Mouse (Mus musculus): ENCODE measurements around the gene Arhgap25.
A peak's percentile ranks its signal among the peaks of the same experiment; 100 is the strongest.
"Not testable (repeated sequence)": the region's sequence is repeated elsewhere in the genome, so short reads cannot be mapped to it uniquely, and the experiment has no call there.

Arhgap25 gene

DNA sequence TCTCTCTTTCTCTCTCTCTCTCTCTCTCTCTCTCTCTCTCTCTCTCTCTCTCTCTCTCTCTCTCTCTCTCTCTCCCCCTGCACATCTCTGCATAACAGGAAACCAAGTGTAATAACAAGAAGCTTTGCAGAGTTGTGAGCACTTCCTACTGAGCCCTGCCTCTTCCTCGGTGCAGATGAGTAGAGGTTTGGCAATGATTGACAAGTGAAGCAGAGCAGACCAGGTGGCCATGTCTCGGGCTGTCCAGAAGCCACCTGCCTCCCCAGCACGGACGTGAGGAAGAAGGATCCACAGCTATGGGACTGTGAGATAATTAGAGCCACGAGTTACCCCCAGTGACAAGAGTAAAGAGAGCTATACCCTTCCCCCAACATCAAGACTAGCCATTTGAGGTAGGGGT, 29.1 kb downstream of the Arhgap25 start:
- no peak for DNase-seq (ENCODE audit: low read depth, low spot score)

- DNase-seq (ENCODE audit: low read depth, low spot score), result no peak
Measured at GRCm38 (mm10) chr6:87503536-87503935, 29.5 kb downstream of the Arhgap25 start.

GRCm38 (mm10) chr6:87502831-87503286, 30.2 kb downstream of the Arhgap25 start:
- DNase-seq (ENCODE audit: low read depth, low spot score), result no peak

- no peak for DNase-seq (ENCODE audit: low read depth, low spot score)
Measured at GRCm38 (mm10) chr6:87502411-87502810, 30.6 kb downstream of the Arhgap25 start.

DNA sequence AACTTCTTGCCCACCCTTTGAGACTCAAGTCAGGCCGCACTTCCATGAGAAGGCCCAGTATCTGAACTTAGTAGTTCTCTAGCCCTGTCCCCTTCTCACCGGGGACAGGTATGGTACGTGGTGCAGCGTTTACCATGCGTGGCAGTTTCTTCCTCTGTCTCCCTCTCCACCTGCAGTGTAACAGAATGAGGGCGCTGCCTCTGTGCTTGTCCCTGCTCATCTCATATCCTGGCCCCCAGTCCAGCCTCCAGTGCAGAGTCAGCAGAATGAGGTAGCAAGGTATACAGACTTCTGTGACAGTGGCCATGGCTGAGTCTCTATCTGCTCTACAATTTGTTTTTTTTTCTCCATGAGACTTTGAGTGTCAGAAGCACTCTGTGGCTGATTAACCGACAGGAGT, 32.4 kb downstream of the Arhgap25 start:
- no peak for DNase-seq (ENCODE audit: low read depth, low spot score)

DNA sequence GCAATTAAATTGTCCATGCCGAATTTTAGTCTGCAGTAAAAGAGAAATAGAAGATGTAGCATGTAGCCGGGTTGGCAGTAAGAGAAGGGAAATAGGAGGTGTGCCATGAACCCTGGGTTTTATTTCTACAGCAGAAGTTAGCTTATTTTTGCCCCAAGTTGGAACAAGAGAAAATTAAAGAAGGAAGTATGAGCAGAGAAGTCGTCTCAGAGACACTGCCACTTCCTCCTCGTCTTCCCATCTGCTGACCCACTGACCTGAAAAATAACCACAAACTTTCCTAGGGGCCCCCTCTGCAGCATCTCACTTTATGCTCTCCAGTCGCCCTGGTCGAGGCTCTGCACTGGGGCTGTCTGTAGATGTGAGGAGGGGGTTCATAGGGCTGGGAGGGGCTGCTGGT, 33.3 kb downstream of the Arhgap25 start:
- DNase-seq (ENCODE audit: low read depth, low spot score), result no peak

- DNase-seq (ENCODE audit: low read depth, low spot score), result no peak
Measured at GRCm38 (mm10) chr6:87496143-87496542, 36.9 kb downstream of the Arhgap25 start.

DNA sequence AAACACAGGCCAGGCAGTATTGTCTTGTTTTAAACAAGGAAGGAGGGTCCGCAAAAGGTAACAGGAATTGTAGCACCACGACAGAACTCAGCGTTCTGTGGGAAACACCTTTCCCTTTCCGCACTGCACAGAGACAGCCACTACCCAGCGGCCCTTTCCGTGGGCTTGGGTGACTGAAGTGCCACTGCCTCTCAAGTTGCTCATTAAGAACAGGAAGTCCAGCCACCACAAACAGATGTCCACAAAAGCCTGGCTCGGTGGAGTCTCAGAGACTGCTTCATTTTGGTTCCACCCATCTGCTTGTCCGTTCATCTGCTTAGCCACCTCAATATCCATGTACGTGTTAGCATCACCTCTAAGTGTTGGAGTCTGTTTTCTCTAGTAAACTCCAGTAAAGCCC, 38.7 kb downstream of the Arhgap25 start:
- no peak for DNase-seq (ENCODE audit: low read depth, low spot score)

DNA sequence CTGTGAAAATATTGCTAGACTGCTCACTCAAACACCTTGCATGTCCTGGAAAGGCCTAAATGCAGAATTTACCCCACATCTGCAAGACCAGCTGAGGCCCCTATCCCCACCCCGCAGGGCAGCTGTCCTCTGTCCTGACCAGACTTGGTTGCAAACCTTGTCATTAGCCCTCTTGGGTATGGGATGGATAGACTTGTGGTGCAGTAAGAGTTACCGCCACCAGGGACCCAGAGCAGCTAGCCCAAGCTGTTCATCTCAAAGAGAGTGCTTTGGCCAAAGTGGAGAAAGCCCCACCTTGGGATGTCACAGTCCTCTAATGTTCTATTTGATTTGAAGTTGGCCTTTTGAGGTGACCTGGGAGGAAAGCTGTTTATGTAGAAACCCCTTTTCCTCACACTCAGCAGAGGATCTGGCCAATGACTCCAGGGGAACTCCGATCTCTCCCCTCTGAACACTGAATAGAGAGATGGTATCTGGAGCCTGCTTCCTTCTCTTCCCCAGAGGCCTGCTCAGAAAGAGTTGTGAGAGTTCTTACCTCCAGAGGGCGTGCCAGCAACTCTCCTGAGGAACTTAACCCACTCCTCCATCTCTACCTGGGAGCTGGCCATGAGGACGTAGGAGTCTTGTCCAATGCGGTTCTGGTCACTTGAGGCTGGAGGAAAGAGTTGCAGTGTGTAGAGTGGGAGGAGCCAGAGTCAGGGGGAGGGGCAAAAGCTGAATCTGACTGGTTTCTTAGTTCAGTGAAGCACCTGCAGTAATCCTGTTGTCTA, 45.2 kb downstream of the Arhgap25 start:
- peak; percentile 60 for DNase-seq (ENCODE audit: low read depth, low spot score)

DNA sequence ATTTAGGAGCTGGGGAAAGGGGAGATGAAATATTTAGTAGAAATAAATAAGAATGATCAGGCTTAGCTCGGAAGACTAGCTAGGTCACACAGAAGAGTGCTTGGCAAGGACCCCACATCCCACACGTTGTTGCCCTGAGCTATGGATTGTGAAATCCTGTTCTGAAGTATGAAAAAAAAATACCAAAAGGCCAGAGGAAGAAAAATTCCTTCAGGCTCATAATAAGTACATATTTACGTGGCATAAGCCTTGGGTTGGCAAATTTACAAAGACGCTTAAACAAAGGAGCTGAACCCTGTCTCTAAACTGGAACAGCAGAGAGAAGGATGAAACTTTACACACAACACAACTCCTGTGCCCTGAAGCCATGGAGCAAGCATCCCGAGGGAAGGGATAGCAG, 48.3 kb downstream of the Arhgap25 start:
- no peak for DNase-seq (ENCODE audit: low read depth, low spot score)

- no peak for DNase-seq (ENCODE audit: low read depth, low spot score)
Measured at GRCm38 (mm10) chr6:87483900-87484289, 49.2 kb downstream of the Arhgap25 start.

DNA sequence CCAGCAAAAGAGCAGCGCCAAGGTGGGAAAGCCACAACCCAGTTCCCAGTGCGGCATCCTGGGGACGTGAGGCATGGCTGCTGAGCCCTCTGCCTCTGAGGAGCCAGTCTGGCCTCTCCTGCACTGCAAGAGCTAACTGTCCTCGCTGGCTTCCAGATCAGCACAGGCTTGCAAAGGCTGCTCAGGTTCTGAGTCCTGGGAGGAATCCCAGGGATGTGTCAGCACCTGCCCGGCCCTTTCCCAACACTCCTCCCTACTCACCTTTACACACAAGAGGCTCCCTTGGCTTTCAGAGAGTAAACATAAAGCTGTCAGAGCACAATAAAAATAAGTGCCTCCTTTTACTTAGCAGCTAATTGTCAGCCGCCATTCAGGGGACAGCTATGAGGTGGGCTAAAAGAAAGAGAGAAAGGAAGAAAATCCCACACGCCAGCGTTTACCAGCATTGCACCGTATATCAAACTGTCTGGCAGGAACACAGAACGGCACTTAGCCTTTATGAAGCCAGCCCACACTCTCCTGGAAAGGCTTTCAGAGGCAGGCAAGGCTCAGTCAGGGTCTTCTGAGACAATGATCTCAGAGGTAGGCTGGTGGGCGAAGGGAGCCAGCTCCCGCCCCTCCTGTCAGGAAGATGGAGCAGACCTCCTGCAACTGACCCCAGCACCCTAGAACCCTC, 49.7 kb downstream of the Arhgap25 start:
- no peak for DNase-seq (ENCODE audit: low read depth, low spot score)

DNA sequence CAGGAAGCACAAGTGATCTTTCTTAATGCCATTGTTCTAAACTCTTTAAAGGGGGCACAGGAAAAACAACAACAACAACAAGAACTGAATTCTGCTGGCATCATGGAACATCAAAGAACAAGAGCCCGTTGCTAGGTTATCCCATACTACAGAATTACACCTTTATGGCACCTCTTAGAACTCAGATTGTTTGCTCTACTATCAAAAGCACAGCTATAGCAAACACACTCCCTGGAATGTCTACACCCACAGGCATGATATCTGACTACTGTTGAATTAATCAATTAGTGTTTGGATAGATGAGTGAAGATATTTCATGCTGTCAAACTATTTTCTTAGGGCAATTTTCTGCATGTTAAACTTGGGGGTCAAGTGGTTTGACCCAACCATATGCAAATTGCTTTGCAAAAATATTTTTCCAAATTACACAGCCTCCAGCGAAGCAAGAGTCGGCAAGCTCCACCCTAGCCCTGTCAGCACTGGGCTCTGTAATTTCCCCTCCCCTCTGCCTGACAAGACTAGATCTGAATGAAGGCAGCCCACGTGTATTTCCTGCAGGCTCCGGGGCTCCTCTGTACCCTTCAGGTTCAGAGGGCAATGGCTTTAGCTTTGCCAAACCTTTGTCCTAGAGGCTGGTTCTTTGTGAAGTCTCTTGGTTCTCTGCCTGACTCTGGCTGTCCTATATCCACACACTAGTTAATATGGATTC, 53.6 kb downstream of the Arhgap25 start:
- DNase-seq (ENCODE audit: low read depth, low spot score), result no peak

GRCm38 (mm10) chr6:87478847-87479246, 54.2 kb downstream of the Arhgap25 start:
- no peak for DNase-seq (ENCODE audit: low read depth, low spot score)

GRCm38 (mm10) chr6:87475223-87475622, 57.8 kb downstream of the Arhgap25 start:
- no peak for DNase-seq (ENCODE audit: low read depth, low spot score)

DNA sequence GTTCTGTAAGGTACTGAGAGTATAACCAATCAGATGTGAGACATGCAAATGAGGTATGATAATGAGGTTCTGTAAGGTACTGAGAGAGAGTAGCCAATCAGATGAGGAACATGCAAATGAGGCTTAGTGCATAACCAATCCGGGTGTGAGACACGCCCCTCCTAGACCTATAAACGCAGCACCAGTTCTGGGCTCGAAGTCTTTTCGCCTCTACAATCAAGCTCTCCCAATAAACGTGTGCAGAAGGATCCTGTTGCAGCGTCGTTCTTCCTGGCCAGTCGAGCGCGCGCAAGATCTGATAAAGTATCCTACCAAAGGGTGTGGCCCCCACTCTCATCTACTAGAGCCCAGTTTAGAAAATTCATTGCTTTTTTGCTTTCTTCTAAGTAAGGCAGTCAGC, 63.0 kb downstream of the Arhgap25 start:
- not testable (repeated sequence) for DNase-seq (ENCODE audit: low read depth, low spot score)

GRCm38 (mm10) chr6:87468372-87468771, 64.7 kb downstream of the Arhgap25 start:
- DNase-seq (ENCODE audit: low read depth, low spot score), result no peak

DNA sequence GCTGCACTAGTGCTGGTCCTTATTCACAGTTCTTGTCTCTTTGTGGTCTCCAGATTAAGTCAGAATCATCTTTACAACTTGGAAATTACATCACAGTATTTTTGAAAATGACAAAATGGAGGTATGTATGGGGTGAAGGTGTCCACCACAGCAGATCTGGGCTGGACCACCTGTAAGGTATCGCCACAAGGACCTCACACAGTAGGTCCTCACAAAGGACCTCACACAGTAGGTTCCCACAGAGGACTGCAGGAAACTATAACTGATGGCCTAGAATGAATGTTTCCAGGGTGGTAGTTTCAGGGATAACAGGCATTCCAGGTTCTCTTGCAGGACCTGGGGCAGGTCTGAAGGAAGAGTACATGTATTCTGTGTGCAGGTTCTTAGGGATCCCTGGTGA, 65.7 kb downstream of the Arhgap25 start:
- DNase-seq (ENCODE audit: low read depth, low spot score), result no peak

DNA sequence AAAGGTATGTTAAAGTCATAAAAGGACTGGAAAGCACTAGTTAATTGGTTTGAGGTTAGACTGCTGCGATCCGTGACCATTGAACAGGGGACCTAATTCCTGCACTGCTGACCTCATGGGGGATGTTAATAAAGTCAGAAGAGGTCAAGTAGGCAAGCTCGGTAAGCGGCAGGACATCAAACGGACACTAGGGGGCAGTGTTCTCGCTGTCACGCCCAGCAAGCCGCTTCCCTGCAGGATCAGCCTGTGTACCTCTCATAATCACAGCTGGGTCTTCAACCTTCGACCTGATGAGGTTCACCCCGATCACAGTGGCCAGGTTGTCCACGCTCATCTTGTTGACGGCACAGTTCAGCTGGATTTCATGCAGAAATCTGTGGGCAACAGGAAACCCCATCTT, 66.8 kb downstream of the Arhgap25 start:
- DNase-seq (ENCODE audit: low read depth, low spot score), result peak; percentile 74

DNA sequence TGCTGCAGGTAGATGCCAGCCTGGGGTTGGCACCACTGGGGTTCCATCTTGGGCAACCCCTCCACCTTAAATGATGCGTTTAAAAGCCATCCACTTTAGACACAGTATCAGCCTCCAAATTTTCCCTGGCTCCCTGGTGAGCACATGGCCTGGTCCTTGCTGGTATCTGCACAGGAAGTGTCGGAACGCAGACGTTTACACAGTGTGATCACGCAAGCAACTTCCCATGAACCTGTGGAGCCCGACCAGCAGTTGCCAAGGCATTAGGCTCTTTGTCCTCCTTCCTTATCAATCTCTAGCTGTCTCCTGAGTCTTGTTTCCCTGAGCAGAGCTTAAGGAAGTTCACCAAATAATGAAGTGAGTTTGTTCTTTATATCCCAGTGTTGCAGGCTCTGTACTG, 77.6 kb downstream of the Arhgap25 start:
- DNase-seq (ENCODE audit: low read depth, low spot score), result no peak

- DNase-seq (ENCODE audit: low read depth, low spot score), result no peak
Measured at GRCm38 (mm10) chr6:87451771-87452170, 81.3 kb downstream of the Arhgap25 start.

GRCm38 (mm10) chr6:87451016-87451415, 82.0 kb downstream of the Arhgap25 start:
- no peak for DNase-seq (ENCODE audit: low read depth, low spot score)

DNA sequence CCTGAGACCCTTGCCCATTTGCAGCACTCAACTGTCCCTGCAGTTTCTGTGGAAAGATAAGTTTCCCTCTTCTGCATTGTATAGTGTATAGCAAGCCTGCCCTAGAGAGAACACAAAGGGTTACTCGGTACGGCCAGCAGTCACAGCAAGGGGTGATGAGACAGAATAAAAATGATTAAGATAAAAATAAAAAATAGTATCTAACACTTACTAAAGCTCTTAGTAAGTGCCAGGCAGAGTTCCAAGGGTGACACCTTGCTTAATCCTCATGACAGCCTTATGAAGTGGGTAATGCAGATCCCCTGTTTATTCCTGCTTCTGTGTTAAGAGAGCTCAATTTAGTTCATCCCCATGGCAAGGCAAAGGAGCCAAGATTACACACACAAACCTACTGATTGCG, 83.5 kb downstream of the Arhgap25 start:
- DNase-seq (ENCODE audit: low read depth, low spot score), result no peak

All from R1 (cell line).